Mouse (Mus musculus): ENCODE data around the gene Faxc. TPM values are rescaled to one million over a fixed set of nuclear protein-coding genes. Genes with fewer than 3 reads are reported as not detected.

Faxc gene
- total and polyA plus RNA-seq, 3 experiments: not detected

DNA sequence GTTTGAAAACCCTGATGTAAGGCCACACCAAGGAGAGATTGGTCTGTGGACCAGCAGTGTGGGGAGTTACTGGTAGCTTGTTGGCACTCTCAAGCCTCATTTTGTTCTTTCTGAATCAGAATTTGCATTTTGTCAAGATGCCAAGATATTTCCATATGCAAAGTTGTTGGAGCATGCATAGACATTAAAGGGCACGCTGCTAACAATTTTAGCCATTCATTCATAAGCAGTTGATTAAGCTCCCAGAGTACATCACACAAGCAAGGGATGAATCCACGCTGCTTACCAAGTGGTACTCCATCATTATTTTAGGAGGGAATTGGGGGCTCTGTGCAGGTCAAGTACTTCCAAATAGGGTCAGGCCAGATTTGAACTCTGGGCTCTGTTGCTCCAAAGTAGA, 98.8 kb downstream of the Faxc start:
- no peak for DNase-seq (ENCODE audit: low read depth, low spot score)
- H3K9ac ChIP-seq (ENCODE audit: control insufficient read depth, low read depth, low read length, poor library complexity, severe bottlenecking): no peak overlapping the region
- TF ChIP-seq JUND (IDR thresholded peaks at IDR 0.05; ENCODE audit: low read depth, low read length) (no peak), MYB (IDR thresholded peaks at IDR 0.05; ENCODE audit: low read depth, low read length) (no peak), KAT2A (conservative IDR thresholded peaks at IDR 0.05; ENCODE audit: low read depth, low read length) (no peak), NRF1 (IDR thresholded peaks at IDR 0.05; ENCODE audit: insufficient read depth, low read depth, low read length, poor library complexity, severe bottlenecking) (no peak), TBP (IDR thresholded peaks at IDR 0.05; ENCODE audit: low read depth, low read length) (no peak), HCFC1 (IDR thresholded peaks at IDR 0.05; ENCODE audit: low read depth, low read length) (no peak), POLR2A (IDR thresholded peaks at IDR 0.05; ENCODE audit: control insufficient read depth in 1 of 2, insufficient read depth in 1 of 2, low read depth in 1 of 2, low read length in 2 of 2, poor library complexity in 1 of 2) (no peak), NELFE (IDR thresholded peaks at IDR 0.05; ENCODE audit: low read depth, low read length) (no peak), UBTF (IDR thresholded peaks at IDR 0.05; ENCODE audit: borderline replicate concordance, insufficient read depth, low read depth, low read length) (no peak)
- H3K4me1 ChIP-seq (ENCODE audit: control insufficient read depth in 1 of 2, insufficient read depth in 2 of 2, low read length in 2 of 2): no peaks in the 10 kb centered on the region
- H3K36me3 ChIP-seq (ENCODE audit: control insufficient read depth in 1 of 2, insufficient read depth in 2 of 2, low read length in 2 of 2): no peaks in the 10 kb centered on the region
- H3K27ac ChIP-seq (ENCODE audit: control insufficient read depth, low read depth, low read length): no peak overlapping the region
- no peak overlapping the region for H3K4me3 ChIP-seq (ENCODE audit: control insufficient read depth in 1 of 2, insufficient read depth in 1 of 2, low read depth in 2 of 2, low read length in 2 of 2)
- H3K9me3 ChIP-seq (replicated peaks; ENCODE audit: insufficient read depth, low read length): no peaks in the 10 kb centered on the region
- H3K27me3 ChIP-seq (ENCODE audit: control insufficient read depth in 1 of 2, insufficient read depth in 2 of 2, low read length in 2 of 2): no peaks in the 10 kb centered on the region
- H3K79me2 ChIP-seq (ENCODE audit: control insufficient read depth, insufficient read depth, low read length, poor library complexity): no peaks in the 10 kb centered on the region

Other genes starting within 250 kb of the Faxc start
- not detected in 2 replicates for gene Prdm13, start 245.4 kb upstream of the Faxc start, total RNA-seq (2012; rRNA removed)
- gene Prdm13, start 245.4 kb upstream of the Faxc start, polyA plus RNA-seq (2012; ENCODE audit: insufficient read depth in 1 of 2, insufficient read length in 2 of 2, low read depth in 1 of 2, low replicate concordance in 2 of 2, missing spikeins in 1 of 2): not detected
- gene Ccnc, start 203.6 kb upstream of the Faxc start, total RNA-seq (2012; rRNA removed): 16.0 and 20.0 TPM in 2 replicates
- gene Ccnc, start 203.6 kb upstream of the Faxc start, polyA plus RNA-seq (2012; ENCODE audit: insufficient read depth in 1 of 2, insufficient read length in 2 of 2, low read depth in 1 of 2, low replicate concordance in 2 of 2, missing spikeins in 1 of 2): 100 to 1,000 TPM in 1 of 2 experiments, 10 to 100 TPM in 1; 14.7 to 196 TPM
- gene Usp45, start 164.2 kb upstream of the Faxc start, total RNA-seq (2012; rRNA removed): 8.2 and 8.7 TPM in 2 replicates
- 1 to 10 TPM in 1 of 2 experiments, not detected in 1; 6.4 TPM for gene Usp45, start 164.2 kb upstream of the Faxc start, polyA plus RNA-seq (2012; ENCODE audit: insufficient read depth in 1 of 2, insufficient read length in 2 of 2, low read depth in 1 of 2, low replicate concordance in 2 of 2, missing spikeins in 1 of 2)
- 11.7 and 13.7 TPM in 2 replicates for gene Tstd3, start 164.1 kb upstream of the Faxc start, total RNA-seq (2012; rRNA removed)
- 10 to 100 TPM in 1 of 2 experiments, not detected in 1; 18.5 TPM for gene Tstd3, start 164.1 kb upstream of the Faxc start, polyA plus RNA-seq (2012; ENCODE audit: insufficient read depth in 1 of 2, insufficient read length in 2 of 2, low read depth in 1 of 2, low replicate concordance in 2 of 2, missing spikeins in 1 of 2)
- gene Pnisr, start 83.7 kb upstream of the Faxc start, total RNA-seq (2012; rRNA removed): 31.7 and 33.6 TPM in 2 replicates
- gene Pnisr, start 83.7 kb upstream of the Faxc start, polyA plus RNA-seq (2012; ENCODE audit: insufficient read depth in 1 of 2, insufficient read length in 2 of 2, low read depth in 1 of 2, low replicate concordance in 2 of 2, missing spikeins in 1 of 2): 10 to 100 TPM in 1 of 2 experiments, not detected in 1; 99.0 TPM
- gene Coq3, start 51.7 kb upstream of the Faxc start, total RNA-seq (2012; rRNA removed): 11.2 and 12.7 TPM in 2 replicates
- 10 to 100 TPM in 1 of 2 experiments, not detected in 1; 15.1 TPM for gene Coq3, start 51.7 kb upstream of the Faxc start, polyA plus RNA-seq (2012; ENCODE audit: insufficient read depth in 1 of 2, insufficient read length in 2 of 2, low read depth in 1 of 2, low replicate concordance in 2 of 2, missing spikeins in 1 of 2)